Mouse (Mus musculus) hindbrain, embryonic 12.5 days (tissue): ENCODE results near the gene Fbxo6. TPM values are rescaled to one million over a fixed set of nuclear protein-coding genes. Genes with fewer than 3 reads are reported as not detected.

Source experiments
- ATAC-seq: fragments of 200-750 bp; cut with Nextera tagmentation; 2 replicates; pipeline ENCODE4 v1.8.0; 2017; ENCODE audit warnings: moderate TSS enrichment; ENCODE audit not compliant: low FRiP score
- H3K27ac ChIP-seq: fragments of 300-500 bp; sonication (generic); 2 replicates; pipeline ENCODE4 v1.5.1; 2016; ENCODE audit warnings: mild to moderate bottlenecking
- H3K27me3 ChIP-seq: fragments of 300-500 bp; sonication (generic); 2 replicates; pipeline ENCODE4 v1.6.1; 2016; ENCODE audit warnings: mild to moderate bottlenecking
- H3K36me3 ChIP-seq: fragments of 300-500 bp; sonication (generic); 2 replicates; pipeline ENCODE4 v1.6.1; 2016; ENCODE audit warnings: mild to moderate bottlenecking
- H3K4me1 ChIP-seq: fragments of 300-500 bp; sonication (generic); 2 replicates; pipeline ENCODE4 v1.6.1; 2016
- H3K4me2 ChIP-seq: fragments of 300-500 bp; sonication (generic); replicated peaks from 2 replicates; pipeline ENCODE4 v1.6.1; 2016; ENCODE audit warnings: mild to moderate bottlenecking
- H3K4me3 ChIP-seq: fragments of 300-500 bp; sonication (generic); 2 replicates; pipeline ENCODE4 v1.5.1; 2016; ENCODE audit warnings: mild to moderate bottlenecking
- H3K9ac ChIP-seq: fragments of 300-500 bp; sonication (generic); 2 replicates; pipeline ENCODE4 v1.6.1; 2016; ENCODE audit warnings: mild to moderate bottlenecking, moderate library complexity
- H3K9me3 ChIP-seq: fragments of 300-500 bp; sonication (generic); replicated peaks from 2 replicates; pipeline ENCODE4 v1.6.1; 2016; ENCODE audit warnings: mild to moderate bottlenecking
- WGBS: fragments of 180-500 bp; shearing (Covaris S2); methylation state at CpG from one replicate; pipeline ENCODE4 v1.1.7; 2016; 5-methylcytosine and 5-hydroxymethylcytosine counted together
- polyA plus RNA-seq: library from polyadenylated mRNA; unstranded; fragments of >200 nt; fragmentation: Nextera tagmentation; extraction: Ambion mirVana; gene quantifications from 2 replicates; pipeline ENCODE4 v1.2.1, GENCODE M21; 2016

Fbxo6 gene
- polyA plus RNA-seq, 1 experiment from 2014 or later = 15.9 TPM

GRCm38 (mm10) chr4:148173811-148174494 lies 22.0 kb upstream of the Fbxo6 start:
- Histone ChIP-seq H3K4me3 (peak overlapping the region; percentile 5; the same call in 1 of the 2 replicates), H3K9ac (no peak overlapping the region; the same call in 1 of the 2 replicates), H3K4me2 (peak overlapping the region; percentile 44), H3K27ac (peak overlapping the region; percentile 79), H3K36me3 (no peaks in the 10 kb centered on the region), H3K27me3 (peaks cover 68% of the 10 kb centered on the region), H3K4me1 (peaks cover 22% of the 10 kb centered on the region), H3K9me3 (no peaks in the 10 kb centered on the region)
- ATAC-seq = peak; percentile 72
- under 1% methylated on average over 30 of the region's 30 CpGs for WGBS

GRCm38 (mm10) chr4:148171261-148171660 lies 19.3 kb upstream of the Fbxo6 start:
- Histone ChIP-seq H3K4me1 (peaks cover 25% of the 10 kb centered on the region), H3K9me3 (no peaks in the 10 kb centered on the region), H3K4me3 (no peak overlapping the region), H3K27me3 (peaks cover 71% of the 10 kb centered on the region), H3K36me3 (no peaks in the 10 kb centered on the region), H3K27ac (no peak overlapping the region), H3K4me2 (no peak overlapping the region), H3K9ac (no peak overlapping the region)
- WGBS = 51% methylated on average over 3 of the region's 3 CpGs
- no peak for ATAC-seq

- Histone ChIP-seq H3K36me3 (no peaks in the 10 kb centered on the region), H3K27me3 (peaks cover 71% of the 10 kb centered on the region), H3K27ac (no peak overlapping the region), H3K9me3 (no peaks in the 10 kb centered on the region), H3K9ac (no peak overlapping the region), H3K4me2 (no peak overlapping the region), H3K4me1 (peaks cover 25% of the 10 kb centered on the region), H3K4me3 (no peak overlapping the region)
- 3% methylated on average over 2 of the region's 2 CpGs for WGBS
- ATAC-seq = no peak
Observed at GRCm38 (mm10) chr4:148170842-148171241, 18.9 kb upstream of the Fbxo6 start.

GRCm38 (mm10) chr4:148169586-148169985 lies 17.6 kb upstream of the Fbxo6 start:
- H3K4me3 ChIP-seq = no peak overlapping the region
- H3K9me3 ChIP-seq = no peaks in the 10 kb centered on the region
- H3K27me3 ChIP-seq = peaks cover 71% of the 10 kb centered on the region
- no peaks in the 10 kb centered on the region for H3K36me3 ChIP-seq
- no peak for ATAC-seq
- 0 out of 2 replicates have a peak overlapping the region, but pooled peaks have one; percentile 13 for H3K9ac ChIP-seq
- H3K27ac ChIP-seq = no peak overlapping the region
- peaks cover 29% of the 10 kb centered on the region for H3K4me1 ChIP-seq
- WGBS = 25% methylated on average over 15 of the region's 15 CpGs
- H3K4me2 ChIP-seq = no peak overlapping the region

GRCm38 (mm10) chr4:148168287-148168686 lies 16.3 kb upstream of the Fbxo6 start:
- H3K9ac ChIP-seq = no peak overlapping the region
- H3K4me2 ChIP-seq = no peak overlapping the region
- H3K9me3 ChIP-seq = no peaks in the 10 kb centered on the region
- 29% methylated on average over 7 of the region's 7 CpGs for WGBS
- no peak overlapping the region for H3K4me3 ChIP-seq
- H3K27ac ChIP-seq = no peak overlapping the region
- H3K27me3 ChIP-seq = peaks cover 76% of the 10 kb centered on the region
- ATAC-seq = no peak
- peaks cover 31% of the 10 kb centered on the region for H3K4me1 ChIP-seq
- H3K36me3 ChIP-seq = no peaks in the 10 kb centered on the region

- Histone ChIP-seq H3K27me3 (peaks cover 77% of the 10 kb centered on the region), H3K4me1 (peaks cover 31% of the 10 kb centered on the region), H3K27ac (no peak overlapping the region), H3K9me3 (no peaks in the 10 kb centered on the region), H3K4me3 (no peak overlapping the region), H3K36me3 (no peaks in the 10 kb centered on the region), H3K9ac (peak overlapping the region; percentile 38; the same call in 1 of the 2 replicates), H3K4me2 (peak overlapping the region; percentile 29)
- WGBS = 18% methylated on average over 4 of the region's 4 CpGs
- no peak for ATAC-seq
Observed at GRCm38 (mm10) chr4:148166986-148167385, 15.0 kb upstream of the Fbxo6 start.

GRCm38 (mm10) chr4:148166431-148166830 lies 14.5 kb upstream of the Fbxo6 start:
- no peaks in the 10 kb centered on the region for H3K9me3 ChIP-seq
- no peaks in the 10 kb centered on the region for H3K36me3 ChIP-seq
- WGBS = 2% methylated on average over 10 of the region's 10 CpGs
- peaks cover 78% of the 10 kb centered on the region for H3K27me3 ChIP-seq
- peak overlapping the region; percentile 29 for H3K4me2 ChIP-seq
- ATAC-seq = peak; percentile 32; the same call in 1 of the 2 replicates
- peaks cover 32% of the 10 kb centered on the region for H3K4me1 ChIP-seq
- no peak overlapping the region for H3K4me3 ChIP-seq
- H3K27ac ChIP-seq = no peak overlapping the region
- H3K9ac ChIP-seq = peak overlapping the region; percentile 38

- ATAC-seq = no peak
- Histone ChIP-seq H3K9ac (no peak overlapping the region), H3K36me3 (no peaks in the 10 kb centered on the region), H3K4me1 (peaks cover 41% of the 10 kb centered on the region), H3K4me2 (no peak overlapping the region), H3K4me3 (no peak overlapping the region), H3K9me3 (no peaks in the 10 kb centered on the region), H3K27ac (no peak overlapping the region), H3K27me3 (peaks cover 82% of the 10 kb centered on the region)
- 7% methylated on average over 17 of the region's 17 CpGs for WGBS
Observed at GRCm38 (mm10) chr4:148165551-148165950, 13.6 kb upstream of the Fbxo6 start.

GRCm38 (mm10) chr4:148164461-148164860 lies 12.5 kb upstream of the Fbxo6 start:
- WGBS = under 1% methylated on average over 16 of the region's 16 CpGs

GRCm38 (mm10) chr4:148164002-148164439 lies 12.1 kb upstream of the Fbxo6 start:
- peak overlapping the region; percentile 50 for H3K4me2 ChIP-seq
- H3K27ac ChIP-seq = no peak overlapping the region
- peaks cover 46% of the 10 kb centered on the region for H3K4me1 ChIP-seq
- WGBS = under 1% methylated on average over 29 of the region's 29 CpGs
- ATAC-seq = no peak
- 0 out of 2 replicates have a peak overlapping the region, but pooled peaks have one; percentile 43 for H3K9ac ChIP-seq
- H3K4me3 ChIP-seq = peak overlapping the region; percentile 27
- no peaks in the 10 kb centered on the region for H3K36me3 ChIP-seq
- peaks cover 74% of the 10 kb centered on the region for H3K27me3 ChIP-seq
- H3K9me3 ChIP-seq = no peaks in the 10 kb centered on the region

More at GRCm38 (mm10) chr4:148164461-148164860, 12.5 kb upstream of the Fbxo6 start:
- Histone ChIP-seq H3K4me1 (peaks cover 45% of the 10 kb centered on the region), H3K4me2 (peak overlapping the region; percentile 50), H3K36me3 (no peaks in the 10 kb centered on the region), H3K9ac (no peak overlapping the region), H3K9me3 (no peaks in the 10 kb centered on the region), H3K27ac (no peak overlapping the region), H3K4me3 (peak overlapping the region; percentile 27), H3K27me3 (peaks cover 76% of the 10 kb centered on the region)
- ATAC-seq = no peak

- H3K9ac ChIP-seq = peak within 1 kb of the TSS; percentile 92
- peaks cover 53% of the 10 kb centered on the region for H3K4me1 ChIP-seq
- H3K36me3 ChIP-seq = peaks cover 24% of the 10 kb centered on the region
- peak within 1 kb of the TSS; percentile 70 for H3K4me3 ChIP-seq
- 2% methylated on average over 43 of the region's 43 CpGs for WGBS
- H3K27ac ChIP-seq = peak within 1 kb of the TSS; percentile 95
- no peaks in the 10 kb centered on the region for H3K9me3 ChIP-seq
- no peak for ATAC-seq
- peak within 1 kb of the TSS; percentile 95 for H3K4me2 ChIP-seq
- H3K27me3 ChIP-seq = peaks cover 55% of the 10 kb centered on the region
Observed at GRCm38 (mm10) chr4:148160436-148161390, 8.8 kb upstream of the Fbxo6 start, which contains the start of the genes Fbxo44 and Fbxo2. Gene Fbxo44 (minus strand): TSS chr4:148160482. Gene Fbxo2 (plus strand): TSS chr4:148160621.
